Mouse (Mus musculus) left cerebral cortex, adult 2 months (tissue): Measurements from ENCODE around the gene Grm4. TPM values are rescaled to one million over a fixed set of nuclear protein-coding genes. Genes with fewer than 3 reads are reported as not detected.
A peak's percentile ranks its signal among the peaks of the same experiment; 100 is the strongest.

Source experiments
- DNase-seq, 2 experiments: peaks; one replicate each; pipeline ENCODE4 v3.0.0; 2021 to 2022; ENCODE audit warnings: low spot score in 2 of 2, mixed read lengths in 1 of 2; ENCODE audit errors: extremely low spot score in 1 of 2
- H3K27ac ChIP-seq: fragments of 200-600 bp; 2 replicates; pipeline ENCODE4 v1.8.1; 2022
- H3K4me3 ChIP-seq: fragments of 200-600 bp; 2 replicates; pipeline ENCODE4 v1.8.1; 2022
- CTCF ChIP-seq: fragments of 200-600 bp; IDR thresholded peaks from 2 replicates; pipeline ENCODE4 v1.8.1; 2022; ENCODE audit warnings: antibody characterized with exemption, mild to moderate bottlenecking, moderate library complexity
- intact Hi-C: fragments of 180-260 bp; cut with DNase I; formaldehyde crosslinking; loops from one replicate; pipeline ENCODE4 v1.15.1; 2025
- total RNA-seq, 2 experiments: library from RNA; stranded (reverse); gene quantifications; 2 replicates each; pipeline ENCODE4 v1.2.3; 2021

The Grm4 gene
- total RNA-seq, 2 experiments from 2014 or later, result 19.9 to 29.7 TPM

DNA sequence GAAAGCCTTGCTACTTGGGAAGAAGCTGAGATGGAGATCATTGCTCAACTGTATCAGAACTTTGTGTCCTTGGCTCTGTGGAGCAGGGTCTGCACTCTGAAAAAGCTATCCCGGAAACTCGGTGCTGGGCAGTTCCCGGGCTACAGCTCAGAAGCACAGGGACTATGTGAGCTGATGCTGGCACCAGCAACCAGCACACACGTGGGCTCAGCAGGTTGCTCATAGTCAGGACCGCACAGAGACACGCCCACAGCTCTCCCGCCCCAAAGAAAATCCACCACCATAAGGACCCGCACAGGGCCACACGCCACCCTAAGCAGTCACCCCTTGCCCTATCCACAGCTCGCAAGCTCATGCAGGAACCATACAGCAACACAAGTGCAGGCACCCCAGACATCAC, 61.2 kb downstream of the Grm4 start:
- intact Hi-C loops, result no loop called here
- no peak overlapping the region for H3K27ac ChIP-seq
- TF ChIP-seq CTCF, result no peak

DNA sequence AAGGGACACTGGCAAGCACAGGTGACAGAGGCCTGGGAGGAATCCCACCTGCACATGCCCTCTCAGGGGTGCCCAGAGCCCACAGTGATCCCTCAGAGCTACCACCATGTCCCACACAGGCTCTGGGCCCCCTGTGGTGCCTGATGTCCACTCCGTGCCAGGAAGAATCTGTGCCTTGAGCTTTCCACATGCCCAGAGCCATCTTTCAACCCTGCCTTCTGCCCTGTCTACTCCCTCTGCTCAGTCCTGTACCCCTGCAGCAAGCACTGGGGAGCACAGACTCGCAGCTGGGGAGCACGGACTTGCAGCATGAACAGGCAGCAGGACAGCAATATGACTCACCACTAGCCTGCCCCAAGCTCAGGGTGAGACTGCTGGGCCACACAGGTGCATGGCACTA, 62.0 kb downstream of the Grm4 start:
- Histone ChIP-seq H3K4me3 (no peak overlapping the region), H3K27ac (no peak overlapping the region)
- DNase-seq, result no peak
- no peak for TF ChIP-seq CTCF
- intact Hi-C loops, result no loop called here

More for the DNA sequence above, 61.2 kb downstream of the Grm4 start:
- no peak for DNase-seq
- no peak overlapping the region for H3K4me3 ChIP-seq

DNA sequence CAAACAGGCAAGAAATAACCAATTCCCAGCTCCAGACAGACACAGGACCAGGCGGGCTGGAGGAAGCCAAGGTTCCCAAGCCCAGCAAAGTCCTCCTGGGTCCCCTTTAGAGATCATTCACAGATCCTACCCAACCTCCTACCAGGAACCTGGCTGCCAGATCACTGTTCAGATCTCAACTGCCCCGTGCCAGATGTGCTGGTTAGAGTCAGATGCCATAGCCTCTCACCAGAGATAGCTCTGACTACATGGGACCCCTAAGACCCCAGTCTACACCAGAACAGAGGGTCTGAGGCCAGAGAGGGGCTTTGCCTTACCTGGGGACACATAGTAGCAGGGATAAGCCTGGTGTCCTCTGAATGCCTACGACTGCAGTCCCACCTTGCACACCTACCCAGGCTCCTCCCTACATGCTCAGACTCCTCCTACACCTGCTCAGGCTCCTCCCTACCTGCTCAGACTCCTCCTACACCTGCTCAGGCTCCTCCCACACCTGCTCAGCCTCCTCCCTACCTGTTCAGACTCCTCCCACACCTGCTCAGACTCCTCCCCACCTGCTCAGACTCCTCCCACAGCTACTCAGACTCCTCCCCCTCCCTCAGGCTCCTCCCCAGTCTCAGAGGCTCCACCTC, 63.2 kb downstream of the Grm4 start:
- no peak for DNase-seq
- intact Hi-C loops, result no loop called here
- no peak overlapping the region for H3K27ac ChIP-seq
- no peak overlapping the region for H3K4me3 ChIP-seq
- TF ChIP-seq CTCF, result no peak

DNA sequence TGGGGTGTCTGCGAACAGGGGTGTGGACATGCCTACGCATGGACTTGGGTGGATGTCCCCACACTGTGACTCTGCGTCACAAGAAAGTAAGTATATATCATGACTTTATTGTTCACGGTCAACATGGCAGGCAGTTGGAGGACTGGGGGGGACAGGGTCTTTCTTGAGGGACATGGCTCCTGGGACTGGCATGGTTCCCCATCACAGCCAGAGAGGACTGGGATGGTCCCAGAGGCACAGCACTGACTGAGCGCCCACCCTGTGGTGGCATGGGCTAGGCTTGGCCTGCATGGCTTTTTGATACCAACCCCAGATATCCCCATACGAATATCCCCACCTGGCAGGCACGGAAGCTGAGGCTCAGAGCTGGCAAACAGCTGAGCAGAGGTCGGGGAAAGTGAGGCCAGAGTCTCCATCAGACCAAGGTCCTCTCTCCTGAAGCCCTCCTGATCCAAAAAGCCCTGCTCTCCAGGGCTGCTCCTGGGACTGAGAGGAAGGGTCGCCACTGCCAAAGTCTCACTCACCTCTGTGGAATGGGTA, 64.1 kb downstream of the Grm4 start:
- intact Hi-C loops, result no loop called here
- no peak for TF ChIP-seq CTCF
- Histone ChIP-seq H3K27ac (no peak overlapping the region), H3K4me3 (no peak overlapping the region)
- DNase-seq, result no peak

DNA sequence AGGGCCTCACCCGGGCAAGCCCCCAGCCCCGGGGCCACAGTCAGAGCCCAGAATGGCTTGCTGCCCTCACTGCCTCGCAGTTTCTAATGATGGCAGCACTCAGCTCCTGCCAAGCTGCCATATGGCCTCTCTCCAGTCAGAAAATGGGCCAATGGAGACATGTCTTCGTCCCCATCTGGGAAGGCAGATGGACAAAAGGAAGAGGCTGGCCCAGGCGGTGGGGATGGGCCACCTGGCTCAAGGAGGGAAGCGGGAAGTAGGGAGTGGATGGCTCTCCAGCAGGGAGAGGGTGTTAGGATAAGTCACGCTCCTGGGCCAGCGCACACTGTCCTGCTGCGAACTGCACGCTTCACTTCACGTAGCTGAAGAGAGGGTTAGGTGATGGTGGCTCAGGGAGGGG, 64.8 kb downstream of the Grm4 start:
- H3K27ac ChIP-seq, result no peak overlapping the region
- no peak for DNase-seq
- H3K4me3 ChIP-seq, result no peak overlapping the region
- intact Hi-C loops, result no loop called here
- TF ChIP-seq CTCF, result no peak

DNA sequence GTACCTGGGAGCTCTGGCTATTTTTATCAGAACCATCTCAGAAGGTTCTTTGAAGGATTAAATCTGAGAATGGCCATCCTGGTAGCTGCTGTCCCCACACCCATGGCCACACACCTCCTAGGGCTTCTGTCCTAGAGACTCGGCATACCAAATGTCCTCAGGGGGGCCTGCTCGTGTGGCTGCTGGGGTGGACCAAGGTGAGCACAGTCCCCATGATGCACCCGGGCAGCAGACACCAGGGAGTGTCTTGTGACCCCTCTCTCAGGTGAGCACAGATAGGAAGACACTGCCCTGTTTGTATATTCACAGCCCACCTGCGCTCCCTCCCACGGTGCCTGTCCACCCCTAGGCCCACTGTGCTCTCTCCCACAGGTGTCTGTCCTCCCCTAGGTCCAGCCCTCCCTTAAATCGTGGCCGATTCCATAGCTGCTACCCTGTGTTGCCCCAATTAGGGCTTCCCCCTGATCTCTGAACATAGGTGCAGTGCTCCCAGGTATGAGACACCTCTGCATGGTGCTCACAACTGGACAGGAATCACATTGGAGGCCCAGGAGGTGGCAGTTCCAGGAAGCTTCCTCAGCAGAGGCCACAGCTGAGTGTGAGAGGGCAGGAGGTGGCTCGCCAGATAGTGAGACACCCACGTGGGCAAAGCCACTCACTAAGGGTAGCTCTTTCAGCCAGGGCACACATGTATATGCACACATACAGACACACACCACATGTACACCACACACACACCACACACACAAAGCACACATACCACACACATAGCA, 66.0 kb downstream of the Grm4 start:
- TF ChIP-seq CTCF, result no peak
- Histone ChIP-seq H3K27ac (no peak overlapping the region), H3K4me3 (no peak overlapping the region)
- no peak for DNase-seq
- intact Hi-C loops, result no loop called here

DNA sequence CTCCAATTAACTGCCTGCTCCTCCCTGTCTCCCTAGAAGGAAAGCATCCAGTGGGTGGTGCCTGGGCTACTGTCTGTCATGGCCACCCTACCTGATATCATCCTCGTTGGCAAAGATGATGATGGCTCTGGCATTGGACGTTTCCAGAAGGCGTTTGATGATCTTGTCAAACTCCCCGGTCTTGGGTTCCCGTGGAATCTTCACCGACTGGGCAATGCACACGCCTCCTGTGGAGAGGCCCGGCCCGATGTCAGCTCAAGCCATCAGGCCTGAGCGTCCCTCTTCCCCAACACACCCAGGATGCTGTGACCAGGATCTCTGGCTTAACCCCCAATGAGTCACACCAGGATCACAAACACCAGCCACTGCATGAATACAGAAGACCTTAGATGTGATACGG, 66.8 kb downstream of the Grm4 start:
- intact Hi-C loops, result no loop called here
- Histone ChIP-seq H3K4me3 (no peak overlapping the region), H3K27ac (no peak overlapping the region)
- TF ChIP-seq CTCF, result no peak
- no peak for DNase-seq

DNA sequence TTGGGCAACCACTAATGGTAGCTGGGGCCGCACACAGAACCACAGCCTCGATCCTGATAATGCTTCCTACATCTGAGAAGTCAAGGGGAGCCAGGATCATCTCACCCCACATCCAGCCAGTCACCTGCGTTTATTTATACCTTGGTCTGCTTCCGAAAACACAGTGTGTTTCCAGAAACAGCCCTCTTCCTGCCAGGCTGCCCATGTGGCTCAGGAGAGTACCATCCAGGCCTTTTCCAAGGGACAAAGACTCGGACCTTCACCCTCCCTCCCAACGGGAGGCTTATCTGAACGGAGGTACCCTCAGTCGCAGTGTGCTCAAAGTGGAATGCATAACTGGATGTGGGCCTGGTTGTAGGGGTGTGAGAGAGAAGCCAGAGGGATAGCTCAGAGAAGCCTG, 68.2 kb downstream of the Grm4 start:
- no peak for DNase-seq
- Histone ChIP-seq H3K27ac (no peak overlapping the region), H3K4me3 (no peak overlapping the region)
- TF ChIP-seq CTCF, result no peak
- intact Hi-C loops, result no loop called here

DNA sequence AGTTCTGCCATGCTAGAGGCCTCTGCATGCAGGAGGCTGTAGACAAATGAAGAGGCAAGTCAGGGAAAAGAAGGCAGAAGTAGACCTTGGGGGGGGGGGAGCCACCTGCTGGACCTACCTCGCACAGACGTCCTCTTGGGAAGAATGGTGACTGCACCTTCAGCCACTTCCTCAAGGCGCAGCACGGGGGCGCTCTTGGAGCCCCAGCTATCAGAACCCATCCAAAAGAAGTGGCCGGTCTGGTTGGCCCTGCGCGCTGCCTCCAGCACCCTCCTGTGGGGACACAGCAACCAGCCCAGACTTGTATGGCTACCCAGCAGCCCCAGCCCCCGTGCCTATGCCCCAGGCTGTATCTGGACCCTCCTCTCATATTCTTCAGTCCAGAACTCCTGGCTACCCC, 69.4 kb downstream of the Grm4 start:
- H3K27ac ChIP-seq, result no peak overlapping the region
- DNase-seq, result no peak
- peak; percentile 39 for TF ChIP-seq CTCF
- intact Hi-C loops, result no loop called here
- H3K4me3 ChIP-seq, result no peak overlapping the region

DNA sequence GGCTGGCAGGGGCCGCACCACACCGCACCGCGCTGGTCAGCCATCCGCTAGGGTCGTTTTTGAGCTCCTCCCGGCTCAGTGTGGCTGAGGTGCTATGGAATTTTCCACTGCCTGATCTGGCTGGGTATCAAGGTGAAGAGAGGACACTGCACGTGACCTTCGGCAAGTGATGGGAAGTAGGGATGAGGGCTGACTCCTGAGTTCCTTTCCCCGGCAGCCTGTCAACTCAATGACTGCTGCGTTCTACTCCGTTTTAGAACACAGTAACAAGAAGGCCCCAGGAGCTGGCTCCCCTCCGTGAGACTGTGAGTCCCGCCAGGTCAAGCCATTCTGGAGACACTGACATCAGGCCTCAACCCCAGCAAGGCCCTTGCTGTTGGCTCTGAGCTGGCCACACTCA, 70.0 kb downstream of the Grm4 start:
- TF ChIP-seq CTCF, result no peak
- DNase-seq, result no peak
- intact Hi-C loops, result no loop called here
- H3K27ac ChIP-seq, result no peak overlapping the region
- no peak overlapping the region for H3K4me3 ChIP-seq

DNA sequence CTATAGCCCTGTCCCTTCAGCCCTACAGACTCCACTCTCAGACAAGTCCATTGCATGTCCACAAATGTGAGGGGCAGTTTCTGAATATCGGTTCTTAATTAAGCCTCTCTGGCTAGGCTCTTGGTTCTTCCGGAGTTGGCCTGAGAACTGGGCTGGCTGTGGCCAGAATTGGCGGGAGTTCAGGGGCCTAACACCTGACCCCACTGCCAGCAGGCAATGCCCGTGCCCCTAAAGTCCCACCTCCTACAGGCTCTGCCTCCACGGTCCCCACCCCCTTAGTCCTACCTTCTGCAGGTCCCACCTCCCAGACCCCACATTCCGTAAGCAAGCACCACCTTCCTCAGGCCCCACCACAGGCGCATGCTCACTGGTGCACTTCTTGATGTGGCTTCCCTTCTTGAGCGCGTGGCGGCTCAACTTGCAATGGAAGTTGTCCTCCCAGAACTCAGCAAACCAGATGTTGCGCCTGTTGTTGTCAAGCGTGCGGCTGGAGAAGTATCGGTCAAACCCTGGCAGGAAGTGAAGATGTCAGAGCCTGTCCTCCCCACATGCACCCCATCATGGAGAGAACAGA, 71.4 kb downstream of the Grm4 start:
- DNase-seq, result no peak
- H3K4me3 ChIP-seq, result no peak overlapping the region
- no peak for TF ChIP-seq CTCF
- no peak overlapping the region for H3K27ac ChIP-seq
- intact Hi-C loops, result no loop called here

DNA sequence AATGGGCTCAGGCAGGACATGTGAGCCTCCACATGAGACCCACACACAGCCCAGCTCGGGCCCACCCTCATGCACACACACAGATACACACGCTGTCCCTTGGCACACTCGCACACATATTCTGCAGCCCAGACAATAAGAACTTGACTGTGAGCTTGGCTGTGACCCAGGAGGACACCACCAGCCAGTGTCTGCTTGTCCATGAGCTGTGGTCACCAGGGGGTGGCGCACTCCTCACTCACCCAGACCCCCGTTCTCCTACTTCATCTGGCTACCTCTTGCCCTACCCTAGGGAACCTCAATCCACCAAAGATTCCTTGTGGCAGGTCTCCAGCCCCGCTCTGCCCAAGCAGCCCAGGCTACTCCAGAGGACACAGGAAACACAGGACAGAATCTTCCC, 72.5 kb downstream of the Grm4 start:
- no peak overlapping the region for H3K4me3 ChIP-seq
- no peak for DNase-seq
- intact Hi-C loops, result no loop called here
- TF ChIP-seq CTCF, result no peak; the same call in 1 of the 2 replicates
- H3K27ac ChIP-seq, result no peak overlapping the region
